Mouse (Mus musculus) spleen, adult 2 months (tissue): ENCODE data around the gene Kidins220. TPM values are rescaled to one million over a fixed set of nuclear protein-coding genes. Genes with fewer than 3 reads are reported as not detected.

Experiments
- DNase-seq, 2 experiments: peaks; one replicate each; pipeline versions ENCODE4 v3.0.0 to v3.0.0-alpha.2; 2012 to 2021; ENCODE audit warnings: low spot score in 2 of 2, low read depth in 1 of 2
- H3K27ac ChIP-seq: fragments of 200-500 bp; 2 replicates; pipeline ENCODE4 v1.5.1; 2012; ENCODE audit warnings: low read length, inconsistent platforms; ENCODE audit not compliant: insufficient read depth
- H3K27me3 ChIP-seq: fragments of 200-500 bp; 2 replicates; pipeline ENCODE4 v1.6.1; 2012; ENCODE audit warnings: mild to moderate bottlenecking, moderate library complexity, low read length, inconsistent platforms; ENCODE audit not compliant: control insufficient read depth, insufficient read depth
- H3K36me3 ChIP-seq: fragments of 200-500 bp; 2 replicates; pipeline ENCODE4 v1.6.1; 2012; ENCODE audit warnings: mild to moderate bottlenecking, low read length, inconsistent platforms; ENCODE audit not compliant: control insufficient read depth, insufficient read depth
- H3K4me1 ChIP-seq: fragments of 200-500 bp; 2 replicates; pipeline ENCODE4 v1.6.1; 2011; ENCODE audit warnings: inconsistent platforms; ENCODE audit not compliant: control insufficient read depth, insufficient read depth, insufficient read length
- H3K4me3 ChIP-seq: fragments of 200-500 bp; 2 replicates; pipeline ENCODE4 v1.5.1; 2011; ENCODE audit warnings: mild to moderate bottlenecking, inconsistent platforms; ENCODE audit not compliant: insufficient read depth, insufficient read length; ENCODE audit errors: extremely low read depth
- CTCF ChIP-seq: fragments of 200-500 bp; IDR thresholded peaks from 2 replicates; pipeline ENCODE4 v1.5.1; 2011; ENCODE audit warnings: mild to moderate bottlenecking, inconsistent platforms; ENCODE audit not compliant: insufficient read depth, insufficient read length, insufficient replicate concordance; ENCODE audit errors: extremely low read depth
- POLR2A ChIP-seq: fragments of 200-500 bp; IDR thresholded peaks from 2 replicates; pipeline ENCODE4 v1.6.1; 2011; ENCODE audit warnings: low read depth, low read length, inconsistent platforms
- WGBS: fragments of 180-500 bp; shearing (Covaris S2); methylation state at CpG from one replicate; pipeline ENCODE4 v1.1.7; 2018; 5-methylcytosine and 5-hydroxymethylcytosine counted together
- polyA plus RNA-seq: library from polyadenylated mRNA; depleted of rRNA; stranded (reverse); fragments of >200 nt; gene quantifications from 2 replicates; pipeline ENCODE4 v1.2.3, GENCODE M21; 2012

Kidins220 gene
- polyA plus RNA-seq, 1 experiment, result 22.2 TPM

DNA sequence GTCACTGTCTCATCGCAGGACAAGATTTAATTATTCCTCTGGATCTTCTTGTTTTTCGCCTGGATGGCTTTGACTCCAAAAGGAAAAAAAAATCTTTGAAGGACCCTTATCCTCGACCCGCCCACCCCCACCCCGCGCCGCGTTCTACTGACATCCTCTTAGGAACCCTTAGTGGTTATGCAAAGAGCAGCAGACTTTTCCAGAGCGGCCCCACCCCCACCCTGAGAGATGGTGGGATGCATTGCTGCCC is 124.5 kb downstream of the Kidins220 start:
- H3K27me3 ChIP-seq, result peaks cover 11% of the 10 kb centered on the region
- TF ChIP-seq POLR2A (no peak), CTCF (no peak)
- DNase-seq, result no peak
- H3K4me1 ChIP-seq, result peaks cover 18% of the 10 kb centered on the region
- no peaks in the 10 kb centered on the region for H3K36me3 ChIP-seq
- H3K4me3 ChIP-seq, result peak overlapping the region; percentile 62
- peak overlapping the region; percentile 37 for H3K27ac ChIP-seq
- 1% methylated on average over 9 of the region's 9 CpGs for WGBS

DNA sequence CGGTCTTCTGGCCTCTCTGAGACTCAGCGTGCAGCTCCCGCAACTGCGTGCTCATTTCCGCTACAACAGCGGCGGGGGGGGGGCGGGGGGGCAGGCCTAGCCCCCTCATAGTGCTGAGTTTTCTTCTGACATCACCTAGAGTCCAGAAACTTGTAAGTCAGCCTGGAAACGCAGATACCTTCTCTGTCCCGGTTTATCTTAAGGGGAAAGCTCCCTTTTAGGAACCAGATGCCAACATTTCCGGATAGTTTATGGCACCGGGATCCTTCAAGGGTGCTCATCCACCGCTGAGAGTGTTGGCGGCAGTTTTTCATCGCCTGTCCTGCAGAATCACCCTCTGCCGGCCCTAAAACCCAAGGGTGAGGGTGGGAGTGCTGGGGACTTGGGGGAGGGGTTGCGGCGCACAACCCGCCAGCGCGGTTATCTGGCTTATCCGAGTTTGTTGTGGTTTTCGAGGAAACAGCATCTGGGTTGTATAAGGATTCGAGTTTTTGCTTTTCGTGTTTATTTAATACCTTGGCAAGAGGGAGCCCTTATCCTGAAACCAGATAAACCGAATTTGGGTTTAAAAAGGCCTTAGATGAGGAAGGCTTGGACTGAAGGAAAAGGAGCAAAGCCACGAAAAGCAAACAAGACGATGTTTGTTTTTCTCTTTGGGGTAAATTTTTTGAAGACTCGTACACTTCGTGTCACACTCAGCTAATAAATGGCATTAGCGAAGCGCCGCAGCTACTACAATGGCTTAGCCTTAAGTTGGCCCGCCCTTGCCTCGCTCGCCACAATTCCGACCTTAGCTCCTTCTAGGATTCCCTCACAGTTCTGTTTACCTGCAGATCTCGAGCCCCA is 125.1 kb downstream of the Kidins220 start:
- TF ChIP-seq POLR2A (no peak), CTCF (no peak)
- no peaks in the 10 kb centered on the region for H3K36me3 ChIP-seq
- H3K27ac ChIP-seq, result peak overlapping the region; percentile 37
- H3K4me3 ChIP-seq, result peak overlapping the region; percentile 62
- peaks cover 18% of the 10 kb centered on the region for H3K4me1 ChIP-seq
- DNase-seq, result no peak
- WGBS, result under 1% methylated on average over 38 of the region's 38 CpGs
- H3K27me3 ChIP-seq, result peaks cover 11% of the 10 kb centered on the region

DNA sequence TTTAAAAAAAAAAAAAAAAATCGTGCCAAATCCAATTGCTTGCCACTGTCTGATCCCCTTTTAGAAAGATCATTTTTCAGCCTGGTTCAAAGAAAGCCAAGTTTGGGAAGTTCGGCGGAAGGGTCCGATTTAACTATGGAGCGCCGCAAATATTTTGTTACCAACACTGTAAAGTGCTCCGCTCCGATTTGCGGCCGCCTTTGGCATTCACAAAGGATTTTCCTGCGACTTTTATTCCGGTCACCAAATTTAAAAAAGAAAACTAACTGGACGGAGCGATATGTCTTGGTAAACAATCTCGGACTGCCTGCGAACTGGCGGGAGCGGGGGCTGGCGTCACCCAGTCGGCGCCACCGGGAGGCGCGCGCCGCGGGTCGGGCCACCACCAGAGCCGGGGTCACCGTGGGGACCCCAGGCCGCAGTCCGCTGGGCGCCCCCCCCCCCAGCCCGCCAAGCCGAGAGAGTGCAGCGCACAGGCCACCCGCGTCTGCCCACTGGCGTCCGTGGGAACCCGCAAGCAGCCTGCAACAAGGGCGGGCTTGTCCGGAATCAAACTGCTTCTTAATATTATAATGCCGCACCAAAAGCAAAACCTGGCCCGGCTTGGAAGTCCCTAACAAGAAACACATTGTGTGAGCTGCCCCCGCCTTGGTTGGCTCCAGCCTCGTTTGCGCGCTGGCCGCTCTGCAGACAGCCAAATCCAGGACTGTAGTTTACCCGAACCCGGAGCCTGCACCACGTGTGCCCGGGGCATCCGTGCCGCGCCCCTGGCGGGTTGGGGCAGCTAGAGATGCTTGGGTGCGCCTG is 125.9 kb downstream of the Kidins220 start:
- TF ChIP-seq CTCF, result no peak
- no peak for TF ChIP-seq POLR2A
- Histone ChIP-seq H3K27ac (peak overlapping the region; percentile 52), H3K36me3 (no peaks in the 10 kb centered on the region), H3K27me3 (peaks cover 11% of the 10 kb centered on the region), H3K4me3 (peak overlapping the region; percentile 47), H3K4me1 (peaks cover 18% of the 10 kb centered on the region)
- 1% methylated on average over 59 of the region's 59 CpGs for WGBS
- DNase-seq, result peak in 1 of 2 experiments; percentile 12

DNA sequence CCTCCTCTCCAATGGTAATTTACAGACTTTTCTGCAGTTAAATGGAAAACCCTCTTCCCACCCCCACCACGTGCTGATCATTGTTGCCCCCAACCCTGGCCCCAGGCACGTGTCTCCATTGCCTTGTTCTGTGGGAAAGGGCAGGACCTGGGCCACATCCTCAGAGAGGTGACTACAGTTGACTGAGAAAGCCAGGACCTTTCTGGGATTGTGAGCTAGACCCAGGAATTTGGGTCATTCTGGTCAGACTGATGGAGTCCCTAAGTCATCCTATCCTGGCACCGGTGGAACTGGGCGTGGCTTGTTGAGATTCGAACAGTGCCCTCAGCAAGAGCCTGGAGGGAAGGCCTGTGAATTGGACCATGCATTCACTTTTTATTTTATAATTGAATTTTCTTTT is 126.7 kb downstream of the Kidins220 start:
- no peak overlapping the region for H3K27ac ChIP-seq
- H3K27me3 ChIP-seq, result peaks cover 11% of the 10 kb centered on the region
- WGBS, result 45% methylated on average over 5 of the region's 5 CpGs
- H3K36me3 ChIP-seq, result no peaks in the 10 kb centered on the region
- peaks cover 18% of the 10 kb centered on the region for H3K4me1 ChIP-seq
- no peak for TF ChIP-seq POLR2A
- TF ChIP-seq CTCF, result no peak
- no peak for DNase-seq
- no peak overlapping the region for H3K4me3 ChIP-seq

DNA sequence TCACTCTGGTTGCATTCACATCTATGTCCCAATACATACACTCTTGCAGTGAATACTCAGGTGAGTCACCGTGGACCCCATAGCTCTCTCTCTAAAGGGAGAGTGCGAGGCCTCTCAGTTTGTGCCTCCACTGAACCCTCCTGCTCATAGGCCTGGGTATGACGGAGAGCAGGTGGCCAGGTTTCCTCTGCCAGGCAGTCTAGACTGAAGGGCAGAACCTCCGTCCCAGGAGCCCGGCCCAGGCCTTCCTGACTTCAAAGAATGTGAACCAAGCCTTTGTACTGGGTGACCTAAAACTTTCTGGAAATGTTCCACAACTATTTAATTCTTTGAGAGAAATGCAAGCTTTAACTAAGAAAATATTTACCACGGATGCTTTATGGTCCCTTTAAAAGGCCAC is 129.2 kb downstream of the Kidins220 start:
- H3K4me1 ChIP-seq, result peaks cover 7% of the 10 kb centered on the region
- no peak overlapping the region for H3K27ac ChIP-seq
- 84% methylated on average over 6 of the region's 6 CpGs for WGBS
- H3K27me3 ChIP-seq, result peaks cover 9% of the 10 kb centered on the region
- DNase-seq, result no peak
- no peak for TF ChIP-seq CTCF
- TF ChIP-seq POLR2A, result no peak
- no peaks in the 10 kb centered on the region for H3K36me3 ChIP-seq
- H3K4me3 ChIP-seq, result no peak overlapping the region

DNA sequence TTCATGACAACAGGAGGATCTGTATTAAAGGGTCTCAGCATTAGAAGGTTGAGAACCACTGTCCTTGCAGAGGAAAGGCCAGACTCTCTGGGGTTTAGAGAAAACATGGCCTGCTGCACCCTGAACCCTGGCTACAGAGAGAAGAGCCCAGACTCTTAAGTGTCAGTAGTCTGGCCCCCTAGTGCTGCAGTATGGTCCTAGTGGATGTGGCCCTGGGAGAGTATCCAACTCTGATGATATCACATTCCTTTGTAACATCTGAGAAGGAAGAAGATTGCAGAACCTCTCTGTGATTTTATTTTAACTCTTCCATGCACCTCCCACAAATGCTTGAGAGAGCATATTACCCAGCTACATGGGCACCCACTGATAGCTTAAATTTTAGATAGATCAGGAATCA is 129.8 kb downstream of the Kidins220 start:
- no peak overlapping the region for H3K27ac ChIP-seq
- no peak for TF ChIP-seq POLR2A
- TF ChIP-seq CTCF, result no peak
- no peak overlapping the region for H3K4me3 ChIP-seq
- peaks cover 7% of the 10 kb centered on the region for H3K4me1 ChIP-seq
- H3K27me3 ChIP-seq, result peaks cover 6% of the 10 kb centered on the region
- H3K36me3 ChIP-seq, result no peaks in the 10 kb centered on the region
- no peak for DNase-seq

DNA sequence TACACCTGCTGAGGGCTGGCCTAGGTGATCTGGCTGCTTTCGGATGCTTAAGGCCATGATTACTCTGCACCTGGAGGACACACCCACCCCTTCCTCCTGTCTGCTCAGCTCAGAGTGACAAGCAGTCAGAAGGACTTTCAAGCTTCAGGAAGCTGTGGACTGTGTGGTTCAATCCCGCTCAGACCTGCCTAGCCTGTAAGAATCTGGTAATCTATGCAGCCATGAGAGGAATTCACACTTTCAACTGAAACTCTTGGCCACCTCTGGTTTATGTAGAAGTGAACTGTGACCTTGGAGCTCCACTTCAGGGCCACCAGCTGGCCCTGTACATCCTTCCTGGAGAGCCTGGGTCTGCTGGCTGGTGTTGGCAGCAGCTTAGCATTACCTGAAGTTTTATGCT is 134.1 kb downstream of the Kidins220 start:
- 54% methylated on average over 2 of the region's 2 CpGs for WGBS
- no peaks in the 10 kb centered on the region for H3K4me1 ChIP-seq
- DNase-seq, result no peak
- TF ChIP-seq POLR2A, result no peak
- TF ChIP-seq CTCF, result no peak
- H3K36me3 ChIP-seq, result no peaks in the 10 kb centered on the region
- H3K4me3 ChIP-seq, result no peak overlapping the region
- H3K27me3 ChIP-seq, result no peaks in the 10 kb centered on the region
- H3K27ac ChIP-seq, result no peak overlapping the region
